ENCODE assay signal across 7 mouse cellular contexts in genomic region chr1:39734311-39734710, GRCm38 (mm10). TPM values are rescaled to one million over a fixed set of nuclear protein-coding genes. Genes with fewer than 3 reads are reported as not detected.
DNase-seq lines count a peak whose midpoint lies in the region; ATAC-seq and TF ChIP-seq lines count a peak whose summit lies in the region.

No protein-coding gene starts in this region.

- H3K4me3 ChIP-seq in lung, postnatal 0 days (ENCODE audit: low read depth, low read length) = no peak overlapping the region
- no peak overlapping the region for H3K4me3 ChIP-seq in layer of hippocampus, adult 2 months

- peak overlapping the region; percentile 88 for H3K27ac ChIP-seq in lung, postnatal 0 days (ENCODE audit: low read length)
- H3K27ac ChIP-seq in layer of hippocampus, adult 2 months = no peak overlapping the region

- intact Hi-C loops in heart, postnatal 10 days (cut with DNase I) = loop anchor here (1.0 kb wide), 1 partner anchor 20 kb away; no protein-coding TSS in a partner anchor

- peak; percentile 20 to 26 for DNase-seq in spleen, postnatal 36 days (ENCODE audit: low spot score in 2 of 2)
- DNase-seq in spleen, adult 12 weeks (ENCODE audit: low spot score) = no peak
- peak; percentile 48 to 51 for DNase-seq in heart, postnatal 10 days
- peak; percentile 60 for DNase-seq in lung, postnatal 0 days (ENCODE audit: low spot score)
- no peak for DNase-seq in layer of hippocampus, adult 2 months (ENCODE audit: low spot score in 2 of 2)
- DNase-seq in left cerebral cortex, adult 18-20 months (ENCODE audit: low spot score in 2 of 2) = no peak
- no peak for DNase-seq in layer of hippocampus, adult 18-20 months (ENCODE audit: low spot score in 2 of 2)

- H3K9me3 ChIP-seq in lung, postnatal 0 days (ENCODE audit: low read length) = no peaks in the 10 kb centered on the region

- no peak overlapping the region for H3K9ac ChIP-seq in lung, postnatal 0 days (replicated peaks; ENCODE audit: low read depth)

- no peak overlapping the region for H3K4me2 ChIP-seq in lung, postnatal 0 days (replicated peaks; ENCODE audit: low read depth, low read length)

- no peak for TF ChIP-seq CTCF in lung, postnatal 0 days (IDR thresholded peaks at IDR 0.05)
- TF ChIP-seq CTCF in layer of hippocampus, adult 2 months (conservative IDR thresholded peaks at IDR 0.05) = no peak

- TF ChIP-seq EP300 in lung, postnatal 0 days (IDR thresholded peaks at IDR 0.05) = peak; percentile 71

- H3K4me1 ChIP-seq in lung, postnatal 0 days (ENCODE audit: insufficient read depth, low read depth, low read length) = peaks cover 10% of the 10 kb centered on the region; the same call in 1 of the 2 replicates

- peak; percentile 46 for ATAC-seq in lung, postnatal 0 days

- 60% methylated on average over 13 of the region's 13 CpGs for WGBS in lung, postnatal 0 days

- no peaks in the 10 kb centered on the region for H3K27me3 ChIP-seq in lung, postnatal 0 days (replicated peaks; ENCODE audit: insufficient read depth, low read length)

- H3K36me3 ChIP-seq in lung, postnatal 0 days (ENCODE audit: insufficient read depth, low read length) = no peaks in the 10 kb centered on the region

RNA-seq across cellular contexts. Expression of gene Rfx8, which starts 13.5 kb away (rescaled TPM):
- under 1 TPM; 0.53 to 0.55 TPM for total RNA-seq in heart, postnatal 10 days (2021)
- polyA plus RNA-seq in lung, postnatal 0 days (2015; fragmentation: Nextera tagmentation; extraction: Ambion mirVana) = 0.24 and 0.27 TPM in 2 replicates
- under 1 TPM; 0.22 to 0.51 TPM for total RNA-seq in layer of hippocampus, adult 2 months (2021)
- total RNA-seq in left cerebral cortex, adult 18-20 months (2021) = under 1 TPM in 1 of 2 experiments, not detected in 1; 0.16 TPM
- total RNA-seq in layer of hippocampus, adult 18-20 months (2021) = under 1 TPM; 0.15 to 0.20 TPM

Comparison
In these comparisons a context has a peak if more than half of its experiments do, and no peak if none do; other contexts are left out.
1. DNase-seq: peak in spleen, postnatal 36 days (2 of 2), heart, postnatal 10 days (2 of 2) and lung, postnatal 0 days (single experiment); none in spleen, adult 12 weeks (single experiment), layer of hippocampus, adult 2 months (0 of 2), left cerebral cortex, adult 18-20 months (0 of 2) and layer of hippocampus, adult 18-20 months (0 of 2).